Mouse (Mus musculus) heart, adult 11 months (tissue): ENCODE measurements around the gene Coro1c.
A peak's percentile ranks its signal among the peaks of the same experiment; 100 is the strongest.

Experiments used
- DNase-seq: peaks from one replicate; pipeline ENCODE4 v3.0.0; 2022

Gene Coro1c

DNA sequence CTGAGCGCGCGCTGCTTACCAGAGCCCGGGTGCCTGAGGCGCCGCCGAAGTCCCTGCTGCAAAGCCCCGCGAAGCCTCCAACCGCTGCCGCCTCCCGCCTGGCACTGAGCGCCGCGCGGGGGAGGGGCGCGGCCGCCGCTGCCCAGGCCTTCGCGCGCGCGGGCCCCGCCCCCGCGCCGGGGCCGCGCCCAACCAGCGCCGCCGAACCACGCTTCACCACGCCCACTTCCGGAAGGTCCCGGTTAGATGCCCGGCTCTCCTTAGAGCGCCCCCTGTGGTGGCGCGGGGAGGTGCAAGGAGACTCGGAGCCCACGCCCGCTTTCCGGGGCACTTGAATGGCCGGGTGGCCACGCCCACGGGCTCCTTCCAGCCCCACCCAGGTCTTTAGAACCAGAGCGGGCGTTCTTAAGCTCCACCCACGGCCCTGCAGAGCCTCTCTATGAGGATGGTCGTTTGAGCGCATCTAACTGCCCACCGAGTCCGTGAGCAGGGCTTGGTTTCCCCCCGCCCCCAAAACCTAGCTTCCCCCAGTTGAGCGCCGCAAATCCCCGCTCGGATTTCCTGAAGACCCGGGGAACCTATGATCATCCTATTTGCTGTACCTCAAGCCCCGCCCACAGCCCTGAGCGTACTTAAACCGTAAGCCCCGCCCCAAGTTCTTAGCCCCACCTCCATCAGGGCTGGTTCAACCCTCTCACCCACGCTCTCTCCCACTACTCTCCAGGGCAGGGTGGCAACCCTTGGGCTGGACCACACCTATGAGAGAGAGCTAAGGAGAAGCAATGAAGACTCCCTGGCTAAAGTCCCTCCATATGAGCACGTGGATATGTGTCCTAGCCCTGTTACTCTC lies at the start of gene Coro1c:
Gene Coro1c (minus strand): TSS at position 167 of the 850 bp plus-strand sequence.
- DNase-seq: peak; percentile 100

DNA sequence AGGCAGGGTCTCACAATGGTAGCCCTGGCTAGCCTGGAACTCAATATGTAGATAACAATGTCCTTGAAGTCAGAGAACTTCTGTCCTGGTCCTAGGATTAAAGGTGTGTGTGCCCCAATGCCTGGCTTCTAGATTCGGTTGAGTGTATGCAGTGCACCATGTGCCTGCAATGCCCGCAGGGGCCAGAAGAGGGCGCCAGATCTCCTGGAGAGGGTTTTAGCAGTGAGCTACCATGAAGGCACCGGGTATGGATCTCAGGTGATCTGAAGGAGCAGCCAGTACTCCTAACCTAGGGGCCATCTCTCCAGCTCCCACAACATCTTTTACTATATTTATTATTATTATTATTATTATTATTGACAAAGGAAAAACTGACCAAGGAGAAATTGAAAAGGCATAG lies 48.0 kb upstream of the Coro1c start:
- peak; percentile 97 for DNase-seq

DNA sequence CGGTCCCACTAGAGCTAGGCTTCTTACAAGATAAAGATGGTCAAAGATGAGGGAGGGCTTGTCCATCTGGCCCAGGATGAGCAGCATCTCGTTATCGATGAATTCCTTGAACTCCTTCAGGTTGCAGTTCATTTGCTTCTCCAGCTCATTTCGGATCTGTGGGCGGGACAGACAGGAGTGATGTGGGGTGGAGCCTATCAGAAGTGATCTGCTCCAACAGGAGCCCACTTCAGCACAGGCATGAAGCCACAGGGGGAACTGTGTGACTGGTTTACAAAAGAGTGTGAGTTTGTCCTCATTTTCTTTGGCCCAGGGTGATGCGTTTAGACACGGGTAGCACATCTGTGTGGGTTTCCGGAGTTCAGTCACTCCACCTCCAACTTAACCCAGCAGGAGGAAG lies 47.1 kb upstream of the Coro1c start:
- DNase-seq: no peak

DNA sequence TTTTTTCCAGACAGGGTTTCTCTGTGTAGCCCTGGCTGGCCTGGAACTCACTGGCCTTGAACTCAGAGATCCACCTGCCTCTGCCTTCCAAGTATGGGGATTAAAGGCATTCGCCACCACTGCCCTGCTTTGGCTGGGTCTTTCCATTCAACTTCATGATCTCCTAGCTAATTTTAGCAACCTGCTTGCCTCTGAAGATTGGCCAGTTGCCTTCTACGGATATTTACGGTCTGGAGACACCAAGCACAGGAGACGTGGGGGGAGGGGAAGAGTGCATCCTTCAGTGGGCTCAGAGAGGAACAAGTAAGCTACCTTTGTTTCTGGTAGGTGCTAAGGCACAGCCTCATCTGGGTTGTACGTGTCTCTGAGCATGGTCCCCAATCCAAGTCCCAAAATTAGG lies 46.7 kb upstream of the Coro1c start:
- no peak for DNase-seq

DNA sequence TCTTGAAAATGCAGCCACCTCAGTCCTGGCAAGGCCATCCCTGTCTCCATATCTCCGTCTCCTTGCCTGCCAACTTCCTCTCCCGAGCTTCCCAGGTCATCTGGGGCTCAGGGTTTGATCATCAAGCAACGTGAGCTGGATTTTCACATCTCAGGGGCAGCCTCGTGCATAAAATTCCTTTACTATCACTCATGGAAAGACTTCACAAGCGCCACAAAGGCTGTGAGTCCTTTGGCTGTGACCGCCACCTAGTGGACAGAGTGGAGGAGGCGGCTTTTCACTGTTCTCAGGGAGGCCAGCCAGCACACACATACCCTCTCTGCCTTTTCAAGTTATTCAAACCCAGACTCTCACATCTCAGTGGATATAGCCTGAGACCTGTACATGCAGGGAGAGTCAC lies 45.9 kb upstream of the Coro1c start:
- peak; percentile 98 for DNase-seq

DNA sequence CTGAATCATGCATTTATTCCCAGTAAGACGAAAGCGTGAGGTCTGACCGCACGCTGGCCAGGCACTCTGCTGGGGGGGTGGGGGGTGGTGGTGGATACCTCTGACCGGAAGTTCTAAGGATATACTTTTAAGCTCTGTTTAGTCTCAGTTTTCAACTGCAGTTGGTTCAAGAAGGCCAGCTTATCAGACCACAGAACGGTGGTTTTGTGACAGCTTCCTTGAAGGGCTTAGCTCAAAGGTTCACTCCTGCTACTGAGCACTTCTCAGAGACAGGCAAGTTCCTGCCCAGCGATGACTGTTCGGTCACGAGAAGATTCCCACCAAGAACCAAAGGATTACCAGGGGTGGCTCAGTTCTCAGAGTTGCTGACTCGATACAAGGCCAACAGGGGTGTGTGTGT lies 44.0 kb upstream of the Coro1c start:
- DNase-seq: no peak

DNA sequence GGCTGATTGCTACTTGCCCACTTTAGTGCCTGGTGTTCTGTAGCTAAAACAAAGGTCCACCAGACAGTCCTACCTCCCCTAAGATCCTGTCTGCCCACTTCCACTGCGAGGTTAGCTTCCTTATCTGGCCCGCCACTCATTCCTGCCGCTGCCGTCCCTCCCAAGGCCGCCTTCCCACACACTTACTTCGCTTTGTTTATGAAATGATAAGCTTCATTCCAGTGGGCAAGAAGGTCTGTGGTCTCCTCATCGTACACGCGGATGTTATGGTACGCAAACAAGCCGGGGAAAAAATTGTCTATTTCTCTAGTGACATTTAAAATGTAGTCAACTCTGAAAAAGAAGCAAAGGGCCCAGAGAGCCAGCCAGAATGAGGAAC lies 43.1 kb upstream of the Coro1c start:
- DNase-seq: no peak

DNA sequence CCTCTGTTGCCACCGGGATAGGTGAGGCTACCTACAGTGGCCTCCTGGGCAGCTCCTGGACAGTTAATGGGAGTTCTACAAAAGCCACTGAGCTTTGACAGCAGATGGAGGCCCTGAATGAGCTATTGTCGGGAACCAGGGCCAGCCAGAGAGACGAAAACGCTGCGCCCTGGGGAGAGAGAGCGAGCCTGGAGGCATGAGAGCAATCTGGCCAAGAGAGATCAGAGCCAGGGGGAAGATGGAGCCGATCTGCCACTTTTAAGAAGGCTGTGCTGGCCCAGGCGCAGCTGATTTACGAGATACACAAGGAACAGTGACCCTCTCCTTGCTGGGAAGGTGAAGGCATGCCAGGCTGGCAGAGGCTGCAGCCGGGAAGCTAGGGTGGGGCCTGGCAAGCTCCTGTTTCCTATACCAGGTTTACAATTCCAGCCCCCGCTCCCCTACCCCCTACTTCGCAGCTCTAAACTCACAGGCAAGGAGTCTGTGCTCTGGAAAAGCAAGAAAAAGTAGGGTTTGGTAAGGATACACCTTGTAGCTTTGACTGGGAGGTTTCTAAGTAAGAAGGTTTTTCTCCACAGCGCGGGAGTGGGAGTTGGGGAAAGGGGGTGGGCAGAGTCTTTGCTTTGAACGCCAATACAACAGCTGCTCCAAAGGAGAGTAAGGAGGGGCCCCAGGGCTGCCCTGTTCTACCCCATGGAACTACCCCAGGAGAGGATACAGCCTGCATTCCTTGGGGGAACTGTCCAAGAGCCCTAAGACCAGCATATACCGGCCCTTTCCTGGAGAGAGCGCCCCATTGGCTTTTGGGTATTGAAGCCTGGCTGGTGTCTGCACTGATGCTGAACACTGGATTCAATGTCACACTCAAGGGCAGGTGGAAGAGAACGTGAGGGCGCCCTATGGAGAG lies 42.5 kb upstream of the Coro1c start:
- no peak for DNase-seq

DNA sequence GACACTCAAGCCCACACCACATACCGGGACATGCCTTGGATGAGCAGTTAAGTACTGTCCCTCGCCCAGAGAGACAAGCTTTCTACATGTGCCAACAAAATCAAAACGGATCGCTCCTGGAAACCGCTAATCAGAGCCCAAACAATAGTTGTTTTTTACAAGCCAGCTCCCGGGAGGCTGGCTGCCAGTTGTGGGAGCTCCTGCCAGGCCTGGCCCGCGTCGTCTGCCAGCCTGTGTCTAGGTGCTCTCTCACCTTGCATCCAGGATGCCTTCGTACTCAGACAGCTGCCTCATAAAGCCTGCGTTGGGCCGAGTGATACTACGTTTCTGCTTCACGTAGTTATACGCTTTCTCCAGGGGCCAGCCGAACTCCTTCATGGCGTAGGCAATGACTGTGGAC lies 41.6 kb upstream of the Coro1c start:
- no peak for DNase-seq

DNA sequence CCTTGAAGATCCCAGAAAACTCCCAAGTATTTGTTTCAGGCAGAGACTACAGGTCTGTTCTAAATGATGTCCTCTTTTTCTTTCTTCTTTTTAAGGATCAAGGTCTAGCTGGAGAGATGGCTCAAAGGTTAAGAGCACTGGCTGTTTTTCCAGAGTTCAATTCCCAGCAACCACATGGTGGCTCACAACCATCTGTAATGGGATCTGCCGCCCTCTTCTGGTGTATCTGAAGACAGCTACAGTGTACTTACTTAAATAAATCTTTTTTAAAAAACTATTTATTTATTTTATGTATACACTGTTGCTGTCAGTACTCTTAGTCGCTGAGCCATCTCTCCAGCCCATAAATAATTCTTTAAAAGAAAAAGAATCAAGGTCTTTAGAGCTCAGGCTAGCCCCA lies 38.7 kb upstream of the Coro1c start:
- DNase-seq: no peak

DNA sequence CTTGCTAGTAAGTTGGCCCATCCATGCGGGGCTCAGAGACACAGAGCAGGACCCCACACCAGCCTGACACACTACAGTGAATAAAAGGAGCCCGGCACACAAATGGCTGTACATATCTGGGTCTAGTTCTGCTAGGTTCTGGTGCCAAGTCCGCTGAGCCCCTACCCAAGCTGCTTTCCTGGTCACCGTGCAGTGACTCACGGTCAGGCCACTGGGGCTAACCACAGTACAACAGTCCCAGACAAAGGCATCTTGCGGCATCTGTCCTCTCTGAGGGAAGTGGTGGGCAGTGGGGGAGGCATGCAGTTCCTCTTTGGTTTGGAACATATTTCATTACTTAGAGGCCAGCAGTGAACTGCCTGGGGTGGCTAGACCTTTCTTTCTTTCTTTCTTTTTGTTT lies 36.6 kb upstream of the Coro1c start:
- peak; percentile 98 for DNase-seq

DNA sequence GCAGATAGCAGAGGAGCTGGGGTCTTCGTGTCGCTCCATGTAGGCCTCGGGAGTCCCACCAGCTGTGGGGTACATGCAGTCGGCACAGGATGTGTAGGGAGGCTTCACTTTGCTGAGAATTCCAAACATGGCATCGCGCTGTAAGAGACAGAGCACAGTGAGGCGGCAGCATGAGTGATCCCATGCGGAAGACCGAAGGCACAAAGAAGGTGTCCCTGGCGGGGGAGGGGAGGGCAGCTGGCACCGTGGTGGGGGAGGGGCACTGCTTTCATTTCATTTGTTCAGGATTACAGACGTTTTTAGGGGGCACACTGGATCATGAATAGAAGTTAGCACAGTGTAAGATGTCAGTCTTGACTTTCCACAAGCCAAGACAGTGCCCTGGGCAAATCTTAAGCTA lies 34.8 kb upstream of the Coro1c start:
- DNase-seq: no peak

DNA sequence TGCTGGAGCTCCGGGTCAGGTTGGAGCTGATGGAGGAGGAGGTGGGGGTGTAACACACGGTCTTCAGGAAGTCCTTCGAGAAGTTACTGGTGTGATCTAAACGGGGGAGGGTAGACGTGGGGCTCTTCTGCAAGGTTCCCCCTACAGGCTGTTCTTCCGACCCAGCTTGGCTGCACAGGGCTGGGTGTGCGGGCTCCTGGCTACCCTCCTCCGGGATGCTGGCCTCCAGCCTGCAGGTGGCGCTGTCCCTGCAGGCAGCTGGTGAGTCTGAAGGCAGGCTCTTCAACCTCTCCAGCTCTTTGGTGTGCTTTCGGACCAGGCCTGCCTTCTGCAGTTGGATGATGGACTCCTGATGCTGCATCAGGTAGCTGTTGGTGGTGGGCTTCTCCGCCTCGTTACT lies 34.0 kb upstream of the Coro1c start:
- DNase-seq: no peak

DNA sequence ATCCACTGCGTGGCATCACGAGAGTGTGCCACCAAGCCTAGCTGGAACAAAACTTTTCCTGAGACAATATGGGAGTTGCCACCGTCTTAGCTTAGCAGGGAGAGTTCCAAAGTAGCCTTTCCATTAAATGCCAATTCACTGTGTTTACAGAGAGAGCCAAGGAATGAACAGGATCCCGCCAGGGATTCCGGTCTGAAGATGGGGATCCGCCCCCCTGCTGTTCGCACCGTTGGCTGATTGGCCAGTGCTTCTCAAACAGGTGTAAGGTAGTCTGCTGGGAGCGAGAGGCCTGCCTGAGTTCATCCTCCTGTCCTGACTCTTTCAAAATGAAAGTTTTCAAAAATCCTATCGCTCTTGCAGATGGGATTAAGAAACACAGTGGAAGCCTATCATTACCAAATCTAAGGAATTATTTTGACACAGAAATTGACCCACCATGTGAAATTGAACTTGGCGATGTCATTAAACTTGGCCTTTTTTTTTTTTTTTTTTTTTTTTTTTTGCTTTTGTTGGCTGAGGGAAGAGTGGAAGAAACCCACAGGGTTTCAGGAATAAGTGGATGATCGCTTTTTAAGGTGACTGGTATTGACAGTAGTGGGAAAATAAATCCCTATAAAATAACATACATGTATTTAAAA lies 30.8 kb upstream of the Coro1c start:
- no peak for DNase-seq

DNA sequence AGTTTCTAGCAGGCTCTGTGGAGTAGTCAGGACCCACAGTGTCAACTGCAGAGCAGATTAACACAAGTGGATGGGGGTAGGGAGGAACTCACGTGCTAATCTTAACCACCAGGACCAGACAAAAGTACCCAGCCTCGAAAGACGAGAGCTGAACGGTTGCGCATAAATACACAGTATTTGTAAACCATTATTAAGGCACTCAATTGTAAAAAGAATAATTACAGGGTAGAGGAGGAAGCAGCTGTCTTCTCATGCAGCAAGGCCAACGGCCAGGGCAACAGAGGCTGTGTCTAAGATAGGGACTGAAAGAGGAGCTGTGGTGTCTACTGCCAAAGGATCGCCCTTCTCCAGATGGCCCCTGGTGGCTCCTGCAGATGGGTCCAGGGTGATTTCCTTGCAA lies 29.1 kb upstream of the Coro1c start:
- no peak for DNase-seq

DNA sequence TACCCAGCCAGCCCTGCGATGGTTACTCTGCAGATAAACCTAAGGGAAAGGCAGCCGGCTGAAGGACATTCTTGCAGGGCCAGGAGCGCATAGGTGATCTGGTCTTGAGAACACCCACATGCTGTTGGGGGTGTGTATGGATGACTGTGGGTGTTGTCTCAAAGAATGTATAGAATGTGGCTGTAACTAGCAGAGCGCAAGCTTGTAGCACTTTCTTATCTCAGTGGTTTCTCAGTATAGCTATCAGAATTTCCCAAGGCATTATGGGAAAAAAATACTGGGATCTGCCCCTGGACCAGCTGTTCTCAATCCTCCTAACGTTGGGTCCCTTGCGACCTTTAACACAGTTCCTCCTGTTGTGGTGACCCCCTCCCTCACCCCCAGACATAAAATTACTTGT lies 25.3 kb upstream of the Coro1c start:
- DNase-seq: no peak

DNA sequence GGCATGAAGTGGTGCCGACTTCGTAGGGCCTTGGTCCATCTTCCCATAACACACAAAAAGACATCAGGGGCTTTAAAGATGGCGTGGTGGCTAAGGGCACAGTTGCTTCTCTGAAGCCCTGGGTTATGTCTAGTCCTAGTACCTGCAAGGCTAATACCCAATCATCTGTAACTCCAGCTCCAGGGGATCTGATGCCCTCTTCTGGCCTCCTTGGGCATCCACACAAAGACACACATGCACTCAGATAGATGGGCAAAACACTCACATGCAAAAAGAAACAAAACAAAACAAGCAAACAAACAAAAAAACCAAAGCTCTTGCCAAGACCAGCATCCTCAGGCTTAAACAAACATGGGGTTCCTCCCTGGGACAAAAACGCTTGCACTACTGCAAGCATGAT lies 24.9 kb upstream of the Coro1c start:
- no peak for DNase-seq

DNA sequence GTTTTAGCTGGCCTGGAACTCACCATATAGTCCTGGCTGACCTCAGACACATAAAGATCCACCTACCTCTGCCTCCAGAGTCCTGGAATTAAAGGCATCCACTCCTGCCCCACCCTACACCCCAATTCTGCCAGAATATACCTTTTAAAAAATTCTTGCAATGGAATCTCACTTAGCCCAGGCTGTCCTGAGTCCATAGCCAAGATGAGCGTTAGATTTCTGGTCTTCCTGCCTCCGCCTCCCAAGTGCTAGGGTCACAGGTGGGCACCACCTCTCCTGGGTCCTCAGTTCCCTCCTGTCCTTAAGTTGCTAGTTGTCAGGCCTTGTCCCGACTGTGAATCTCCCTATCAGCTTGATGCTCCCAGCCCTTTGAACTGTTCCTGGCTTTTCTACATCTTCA lies 23.8 kb upstream of the Coro1c start:
- DNase-seq: peak; percentile 92

DNA sequence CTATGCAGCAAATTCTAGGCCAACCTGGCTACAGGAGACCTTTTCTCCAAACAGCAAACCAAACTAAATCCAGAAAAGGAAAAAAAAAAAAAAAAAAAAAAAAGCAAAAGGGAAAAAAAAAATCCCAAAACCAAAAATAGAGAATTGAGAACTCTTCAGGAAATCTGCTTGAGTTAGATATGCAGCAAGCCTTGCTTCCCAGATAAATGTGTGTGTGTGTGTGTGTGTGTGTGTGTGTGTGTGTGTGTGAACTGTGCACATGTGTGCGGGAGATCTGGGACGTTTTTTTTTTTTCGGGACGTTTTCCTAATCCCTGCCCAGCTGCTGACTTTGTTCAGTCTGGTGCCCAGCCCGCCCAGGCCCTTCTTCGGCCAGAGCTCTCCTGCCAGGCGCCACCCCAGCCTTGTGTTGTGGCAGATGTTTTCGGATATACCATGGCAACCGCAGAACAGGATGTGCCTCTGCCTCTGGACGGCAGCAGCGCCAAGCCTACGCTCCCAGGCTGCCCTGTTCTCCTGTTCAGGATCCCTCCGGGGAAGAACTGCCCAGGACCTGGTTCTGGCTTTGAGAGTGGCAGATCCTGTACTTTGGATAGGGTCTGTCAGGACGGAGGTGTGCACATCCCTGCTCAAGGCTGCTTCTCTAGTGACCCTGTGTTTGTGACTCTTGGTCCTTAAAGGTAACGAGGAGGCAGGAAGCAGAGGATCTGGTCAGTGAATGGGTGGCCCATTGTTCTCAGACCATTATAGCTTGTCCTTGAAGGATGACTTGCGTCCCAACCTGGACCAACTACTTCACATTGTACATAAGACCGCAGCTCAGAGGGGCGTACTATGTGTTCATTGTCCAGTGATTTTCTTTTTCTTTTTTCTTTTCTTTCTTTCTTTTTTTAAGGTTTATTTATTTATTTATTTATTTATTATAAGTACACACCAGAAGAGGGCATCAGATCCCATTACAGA lies 22.4 kb upstream of the Coro1c start:
- peak; percentile 99 for DNase-seq

DNA sequence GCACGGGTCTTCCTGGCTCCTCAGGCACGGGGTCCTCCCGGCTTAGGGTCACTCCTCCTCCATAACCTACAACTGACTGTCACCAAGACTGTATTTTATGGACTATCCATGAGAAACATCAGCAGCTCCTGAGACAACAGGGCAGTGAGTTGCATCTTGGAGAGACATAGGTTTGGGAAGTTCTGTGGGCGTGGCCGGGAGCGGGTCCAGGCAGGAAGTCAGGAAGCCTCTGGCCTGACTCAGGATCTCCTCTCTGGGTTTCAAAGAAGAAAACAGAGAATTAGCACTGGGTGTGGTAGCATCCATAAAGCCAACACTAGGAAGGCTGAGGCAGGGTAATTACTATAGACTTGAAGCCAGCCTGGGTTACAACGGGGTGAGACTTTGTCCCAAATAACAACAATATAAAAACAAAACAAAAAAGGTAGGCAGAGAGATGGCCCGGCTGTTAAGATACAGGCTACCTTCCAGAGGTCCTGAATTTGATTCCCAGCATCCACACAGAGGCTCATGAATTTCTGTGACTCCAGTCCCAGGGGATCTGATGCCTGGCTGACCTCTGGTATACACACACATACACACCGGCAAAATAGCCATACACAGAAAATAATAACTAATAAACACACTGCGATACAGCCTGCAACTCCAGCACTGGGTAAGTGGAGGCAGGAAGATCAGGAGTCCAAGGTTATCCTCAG lies 21.5 kb upstream of the Coro1c start:
- DNase-seq: peak; percentile 97

DNA sequence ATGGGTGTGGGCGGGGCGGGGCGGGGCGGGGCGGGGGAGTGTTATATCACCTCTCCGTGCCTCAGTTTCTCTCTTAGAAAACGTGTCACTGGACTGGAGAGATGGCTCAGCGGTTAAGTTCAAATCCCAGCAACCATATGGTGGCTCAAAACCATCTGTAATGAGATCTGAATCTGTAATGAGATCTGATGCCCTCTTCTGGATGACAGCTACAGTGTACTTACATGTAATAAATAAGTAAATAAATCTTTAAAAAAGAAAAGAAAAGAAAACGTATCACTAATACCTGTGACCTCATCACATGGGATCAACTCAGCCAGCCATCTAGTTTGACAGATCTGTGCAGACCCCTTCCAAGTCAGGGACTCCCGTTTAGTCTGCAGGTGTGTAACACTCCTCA lies 21.0 kb upstream of the Coro1c start:
- no peak for DNase-seq

DNA sequence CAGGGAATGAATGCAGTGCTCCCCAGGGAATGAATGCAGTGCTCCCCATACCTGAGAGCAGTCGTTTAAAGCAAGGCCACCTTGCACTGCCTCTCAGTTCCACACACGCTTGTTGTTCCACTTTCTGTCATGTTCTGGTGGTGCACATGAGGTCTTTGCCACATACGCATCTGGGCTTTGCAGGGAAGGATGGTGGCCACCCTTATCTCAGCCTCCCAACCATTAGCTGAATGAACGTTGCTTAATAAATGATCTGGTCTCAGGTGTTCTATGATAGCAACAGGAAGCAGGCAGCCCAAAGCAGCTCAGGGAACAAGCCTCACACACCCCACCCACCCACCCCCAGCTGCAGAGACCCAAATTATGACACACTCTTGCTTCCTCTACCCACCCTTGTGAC lies 16.1 kb upstream of the Coro1c start:
- no peak for DNase-seq
